Mouse (Mus musculus) megakaryocyte, adult 5-6 weeks (primary cell): ENCODE data around the gene Slc35f6. TPM values are rescaled to one million over a fixed set of nuclear protein-coding genes. Genes with fewer than 3 reads are reported as not detected.
"Not testable (repeated sequence)": the region's sequence is repeated elsewhere in the genome, so short reads cannot be mapped to it uniquely, and the experiment has no call there.

ENCODE experiments used
- ATAC-seq: 2 replicates; pipeline ENCODE4 v1.8.0; 2016; ENCODE audit warnings: mild to moderate bottlenecking, inconsistent platforms; ENCODE audit not compliant: poor library complexity, severe bottlenecking
- total RNA-seq, 2 experiments: library from RNA; stranded (forward) in 1 of 2; stranded (reverse) in 1 of 2; fragments of 153-499, 151-499 nt in 1 of 2; fragments of 221-1000, 200-1000 nt in 1 of 2; gene quantifications; 2 replicates each; pipeline versions ENCODE4 v1.2.3 to v1.2.4; 2015 to 2017

The Slc35f6 gene
- total RNA-seq, 2 experiments from 2014 or later: 21.5 to 23.9 TPM

DNA sequence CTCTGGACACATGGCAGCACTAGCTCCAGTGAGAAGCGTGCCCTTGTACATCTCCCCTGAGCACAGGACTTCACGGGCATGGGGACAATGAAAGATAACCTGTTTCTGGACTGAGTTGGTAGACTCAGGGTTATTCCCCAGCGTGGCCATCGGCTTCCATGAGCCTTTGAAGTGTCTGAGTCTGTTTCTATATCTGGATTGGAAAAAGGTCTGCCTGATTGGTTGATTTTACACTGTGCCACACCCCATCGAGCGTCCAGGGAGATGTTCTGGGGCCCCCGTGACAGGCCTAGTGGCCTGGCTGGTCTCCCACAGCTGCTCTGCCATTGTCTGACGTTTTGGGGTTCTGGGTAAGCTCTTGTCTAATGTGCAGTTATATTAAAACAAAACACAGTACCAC, 7.3 kb downstream of the Slc35f6 start:
- ATAC-seq: no peak

DNA sequence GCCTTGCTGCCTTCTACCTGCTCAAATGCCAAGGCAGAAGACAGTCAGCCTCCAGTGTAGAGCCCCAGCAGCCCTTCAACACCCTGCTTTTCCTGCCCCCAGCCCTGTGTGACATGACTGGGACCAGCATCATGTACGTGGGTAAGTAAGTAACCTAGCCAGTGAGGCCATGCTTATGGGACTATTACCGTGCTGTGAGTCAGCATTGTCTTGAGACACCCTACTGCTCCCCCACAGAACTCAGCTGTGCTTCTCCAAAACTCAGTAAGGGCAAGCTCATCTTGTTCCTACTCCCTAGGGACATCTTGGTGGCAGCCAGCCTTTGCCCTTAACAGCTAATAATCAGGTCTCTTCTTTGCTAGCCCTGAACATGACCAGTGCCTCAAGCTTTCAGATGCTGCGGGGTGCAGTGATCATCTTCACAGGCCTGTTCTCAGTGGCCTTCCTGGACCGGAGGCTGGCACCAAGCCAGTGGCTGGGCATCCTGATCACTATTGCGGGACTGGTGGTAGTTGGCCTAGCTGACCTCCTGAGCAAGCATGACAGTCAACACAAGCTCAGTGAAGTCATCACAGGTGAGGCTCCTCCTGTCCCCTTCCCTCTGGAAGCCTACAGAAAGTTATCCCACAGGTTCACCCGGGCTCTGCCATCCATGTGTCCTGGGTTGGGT, 7.9 kb downstream of the Slc35f6 start:
- no peak for ATAC-seq

DNA sequence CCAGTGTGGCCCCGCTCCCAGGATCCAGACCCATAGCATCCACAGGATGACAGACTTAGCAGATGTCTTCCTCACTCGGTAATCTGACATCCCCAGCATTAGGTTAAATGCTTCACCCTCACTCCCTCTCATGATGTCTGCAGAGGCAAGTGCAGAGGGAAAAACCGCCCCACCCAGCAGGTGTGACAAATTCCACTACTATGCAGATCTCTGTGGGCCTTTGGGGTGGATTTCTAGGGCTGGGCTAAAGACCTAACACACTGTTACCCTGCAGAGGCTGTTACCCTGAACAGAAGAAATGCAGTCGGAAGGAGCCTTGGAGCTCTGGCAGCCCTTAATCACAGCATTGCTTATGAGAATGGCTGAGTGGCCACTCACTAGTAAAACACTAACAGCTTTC, 11.3 kb downstream of the Slc35f6 start:
- ATAC-seq: no peak

DNA sequence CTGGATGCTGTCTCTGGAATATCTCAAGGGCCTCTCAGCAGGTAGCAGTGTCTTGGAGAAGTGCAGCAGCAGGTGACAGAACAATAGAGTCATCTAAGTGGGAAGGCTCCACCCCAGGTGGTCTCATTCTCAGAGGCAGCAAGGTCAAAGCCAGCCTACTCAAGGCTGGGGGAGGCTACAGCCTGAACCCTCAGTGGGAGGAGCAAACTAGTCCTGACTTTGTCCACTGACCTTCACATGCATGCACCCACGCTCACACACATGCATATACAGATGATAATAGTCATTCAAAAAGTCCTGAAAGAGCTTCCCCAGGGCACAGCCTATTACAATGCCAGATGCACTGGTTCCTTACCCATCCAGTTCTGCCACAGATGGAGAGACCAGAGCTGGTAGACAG, 12.5 kb downstream of the Slc35f6 start:
- ATAC-seq: no peak

DNA sequence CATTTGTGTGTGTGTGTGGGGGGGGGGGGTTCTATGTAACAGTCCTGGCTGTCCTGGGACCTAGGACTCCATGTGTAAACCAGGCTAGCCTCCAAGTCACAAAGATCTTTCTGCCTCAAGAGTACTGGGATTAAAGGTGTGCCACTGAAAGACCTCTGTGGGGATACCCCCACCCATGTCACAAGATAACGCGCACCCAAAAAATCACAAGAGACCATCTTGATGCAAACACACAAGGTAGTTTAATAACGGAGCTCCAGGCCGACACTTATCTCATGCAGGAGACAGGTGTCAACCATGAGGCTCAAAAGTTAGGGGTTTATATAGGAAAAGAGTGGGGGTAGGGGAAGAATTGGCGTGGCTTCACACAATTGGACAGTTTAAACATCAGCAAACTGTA, 13.1 kb downstream of the Slc35f6 start:
- no peak for ATAC-seq

DNA sequence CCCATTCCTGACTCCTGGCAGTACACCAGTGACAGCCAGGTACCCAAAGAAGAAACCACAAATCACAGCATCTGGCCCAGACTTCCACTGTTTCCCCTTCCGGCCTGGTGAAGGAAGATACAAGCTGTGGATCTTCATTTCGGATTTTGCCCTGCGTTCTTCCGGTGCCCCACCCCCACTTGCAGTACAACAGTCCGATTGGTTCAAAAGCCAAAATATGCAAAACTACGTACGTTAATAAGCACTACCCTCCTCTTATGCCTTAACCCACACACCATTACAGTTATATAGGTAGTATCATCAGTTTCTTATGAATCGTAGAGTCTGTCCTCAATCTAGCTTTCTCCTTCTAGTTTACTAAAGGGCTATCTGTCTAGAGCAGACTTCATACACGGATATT, 17.6 kb downstream of the Slc35f6 start:
- ATAC-seq: no peak

DNA sequence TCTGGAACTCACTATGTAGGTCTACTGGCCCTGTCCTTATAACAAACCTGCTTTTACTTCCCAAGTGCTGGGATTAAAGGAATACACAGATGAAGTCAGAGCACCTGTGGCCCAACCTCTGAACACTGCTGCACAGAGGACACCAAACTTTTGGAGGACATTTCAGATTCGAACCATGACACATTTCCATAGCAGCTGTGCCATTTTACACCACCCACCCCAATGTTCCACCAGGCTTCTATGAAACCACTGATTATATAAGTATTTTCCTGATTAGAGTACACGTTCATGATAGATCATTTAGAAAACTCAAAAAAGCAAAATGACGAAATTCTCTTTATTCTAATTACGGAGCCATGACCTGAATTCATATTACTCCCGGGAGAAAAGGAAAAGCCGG, 18.2 kb downstream of the Slc35f6 start:
- ATAC-seq: no peak

DNA sequence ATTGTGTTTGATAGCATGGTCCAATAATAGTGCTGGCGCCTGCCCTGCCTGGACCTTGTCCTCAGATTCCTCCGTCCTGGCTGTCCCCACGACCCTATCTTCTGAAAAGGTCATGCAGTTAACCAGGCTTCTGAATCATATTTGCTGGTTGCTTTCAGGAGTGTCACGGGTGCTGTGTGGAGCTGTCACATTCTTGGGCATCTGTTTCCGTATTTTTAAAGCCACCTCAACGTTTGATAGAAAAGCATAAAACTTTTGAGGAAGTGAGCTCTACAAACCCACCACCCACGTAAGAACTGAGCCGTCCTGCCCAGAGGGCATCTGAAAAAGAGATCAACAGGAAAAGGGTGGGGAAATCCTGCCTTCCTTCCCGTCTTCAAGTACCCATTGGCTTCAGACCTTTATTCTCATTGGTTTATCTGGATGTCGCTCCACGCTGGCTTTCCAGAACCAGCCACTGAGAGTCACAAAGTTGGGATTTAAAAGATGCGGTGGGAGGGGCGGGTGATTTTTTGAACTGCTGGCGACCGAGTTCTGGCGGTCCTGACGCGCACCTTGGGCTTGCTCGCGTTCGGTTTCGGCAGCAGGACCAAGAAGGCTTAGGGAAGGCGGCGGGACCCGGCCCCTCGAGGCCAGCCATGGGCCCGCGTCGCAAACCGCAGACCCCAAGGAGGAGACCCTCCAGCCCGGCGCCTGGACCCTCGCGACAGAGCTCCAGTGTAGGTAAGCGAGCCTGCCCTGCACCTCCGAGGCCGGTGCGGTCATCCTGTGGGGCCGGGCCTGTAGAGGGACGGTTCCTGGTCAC, 18.9 kb downstream of the Slc35f6 start, which contains the start of gene Cenpa:
Gene Cenpa, plus strand, starts transcription at position 387 of the 805 bp plus-strand sequence.
- ATAC-seq: peak; percentile 94

DNA sequence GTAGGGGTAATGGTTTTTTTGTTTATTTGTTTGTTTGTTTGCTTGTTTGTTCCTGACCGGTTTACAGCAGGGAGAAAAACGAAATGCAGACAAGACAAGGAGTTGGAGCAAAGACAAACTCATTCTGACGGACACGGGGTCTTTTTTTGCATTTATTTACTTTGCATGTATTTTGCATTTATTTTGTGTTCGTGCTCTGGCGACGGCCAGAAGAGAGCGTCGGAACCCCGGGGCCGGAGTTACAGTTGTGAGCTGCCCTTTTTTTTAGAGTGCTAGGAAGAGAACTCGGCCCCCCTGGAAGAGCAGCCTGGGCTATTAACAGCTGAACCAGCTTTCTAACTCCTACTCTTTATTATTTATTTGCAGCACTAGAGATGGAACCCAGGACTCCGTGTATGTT, 19.5 kb downstream of the Slc35f6 start:
- no peak for ATAC-seq

DNA sequence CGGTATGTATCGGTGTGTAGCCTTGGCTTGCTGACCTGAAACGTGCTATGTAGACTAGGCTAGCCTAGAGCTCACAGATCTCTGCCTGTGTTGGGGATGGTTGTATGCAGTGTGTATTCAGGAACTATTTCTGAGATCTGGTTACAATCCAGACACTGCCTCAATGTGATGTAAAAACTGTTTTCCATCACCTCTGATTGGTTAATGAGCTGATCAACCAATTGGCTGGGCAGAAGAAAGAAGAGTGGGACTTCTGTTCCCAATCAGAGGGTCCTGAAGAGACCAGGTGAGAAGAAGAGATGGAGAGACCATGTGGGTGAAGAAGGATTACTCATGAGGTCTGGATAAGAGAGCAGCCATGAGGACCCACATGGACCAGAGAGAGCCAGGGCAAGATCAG, 20.0 kb downstream of the Slc35f6 start:
- no peak for ATAC-seq

DNA sequence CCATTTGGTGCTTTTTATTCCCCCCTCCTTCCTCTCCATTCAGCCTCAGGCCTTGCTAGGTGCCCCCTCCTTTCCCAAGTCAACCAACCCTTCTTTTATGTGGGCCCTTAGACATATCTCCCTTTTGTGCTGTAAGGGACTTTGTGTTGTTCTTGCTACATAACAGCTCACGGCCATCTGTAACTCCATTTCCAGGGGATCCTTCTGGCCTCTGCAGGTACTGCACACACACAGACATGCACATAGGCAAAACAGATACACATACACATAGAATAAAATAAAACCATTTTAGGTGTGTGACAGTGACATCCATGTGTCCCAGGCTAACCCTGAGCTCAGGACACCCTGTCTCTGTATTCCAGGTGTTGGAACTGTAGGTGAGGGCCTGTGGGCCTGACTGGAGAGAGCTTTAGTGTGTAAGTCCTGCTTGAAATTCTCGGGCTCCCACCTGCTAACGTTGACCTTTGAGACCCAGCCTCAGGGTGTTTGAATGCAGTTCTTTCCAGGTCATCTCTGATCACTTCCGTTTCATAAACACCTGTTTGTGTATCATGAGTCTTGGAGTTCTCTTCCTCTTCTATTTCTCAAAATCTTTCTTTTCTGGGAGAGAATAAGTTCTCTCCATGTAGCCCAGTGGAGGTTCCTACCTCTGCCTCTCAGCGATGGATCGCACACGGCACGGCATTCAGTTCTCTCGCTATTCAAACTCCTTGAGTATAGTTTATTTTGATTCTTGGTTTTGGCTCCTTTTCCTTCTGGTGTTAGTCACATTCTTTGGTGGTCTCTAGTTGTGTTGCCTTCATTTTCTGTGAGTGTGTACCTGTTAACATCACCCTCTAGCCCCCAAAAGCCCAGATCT, 21.1 kb downstream of the Slc35f6 start:
- ATAC-seq: no peak

DNA sequence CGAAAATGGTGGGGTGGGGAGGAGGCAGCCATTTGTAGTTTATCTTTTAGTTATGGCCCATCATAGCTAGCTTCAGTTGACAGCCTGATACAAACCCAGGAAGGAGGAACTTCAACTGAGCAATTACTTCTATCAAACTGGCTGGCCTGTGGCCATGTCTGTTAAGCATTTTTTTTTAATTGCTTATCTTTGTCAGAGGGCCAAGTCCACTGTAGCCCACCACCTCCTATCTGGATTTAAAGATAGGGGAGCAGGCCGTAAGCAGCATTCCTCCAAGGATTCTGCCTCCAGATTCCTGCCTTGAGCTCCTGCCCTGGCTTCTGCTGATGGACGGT, 21.7 kb downstream of the Slc35f6 start:
- no peak for ATAC-seq

DNA sequence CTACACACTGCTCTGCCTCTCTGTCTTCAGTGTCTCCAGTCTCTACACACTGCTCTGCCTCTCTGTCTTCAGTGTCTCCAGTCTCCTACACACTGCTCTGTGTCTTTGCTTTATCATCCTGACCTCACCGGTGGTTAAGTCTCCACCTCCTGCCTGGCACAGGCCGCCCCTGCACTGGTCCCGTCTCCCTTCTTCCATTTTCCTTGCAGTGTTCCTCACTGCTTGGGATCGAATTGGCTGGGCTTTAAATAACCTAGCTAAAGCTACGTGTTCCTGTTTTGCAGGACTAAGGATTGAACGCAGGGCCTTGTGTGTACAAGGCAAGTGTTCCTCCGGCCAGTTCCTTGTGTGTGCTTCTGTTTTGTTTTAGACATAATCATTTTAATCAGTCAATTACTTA, 22.4 kb downstream of the Slc35f6 start:
- no peak for ATAC-seq

DNA sequence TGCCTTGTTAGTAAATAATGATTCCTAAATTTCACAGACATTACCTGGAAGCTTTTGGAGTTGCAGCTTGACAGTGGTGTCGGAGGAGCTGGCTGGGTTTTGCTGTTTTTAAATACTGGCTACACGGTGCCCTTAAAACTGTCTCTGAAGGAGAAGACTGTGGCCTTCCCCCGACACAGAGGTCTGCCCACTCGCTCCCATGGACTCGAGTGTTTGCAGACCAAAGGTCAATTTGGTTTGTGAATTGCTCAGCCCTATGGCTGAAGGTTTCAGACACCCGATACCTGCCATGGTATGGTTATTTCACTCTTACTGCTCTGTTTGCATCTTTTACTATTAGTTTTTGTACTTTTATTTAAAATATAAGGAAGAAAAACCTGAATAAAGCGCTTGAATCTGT, 26.3 kb downstream of the Slc35f6 start:
- no peak for ATAC-seq

DNA sequence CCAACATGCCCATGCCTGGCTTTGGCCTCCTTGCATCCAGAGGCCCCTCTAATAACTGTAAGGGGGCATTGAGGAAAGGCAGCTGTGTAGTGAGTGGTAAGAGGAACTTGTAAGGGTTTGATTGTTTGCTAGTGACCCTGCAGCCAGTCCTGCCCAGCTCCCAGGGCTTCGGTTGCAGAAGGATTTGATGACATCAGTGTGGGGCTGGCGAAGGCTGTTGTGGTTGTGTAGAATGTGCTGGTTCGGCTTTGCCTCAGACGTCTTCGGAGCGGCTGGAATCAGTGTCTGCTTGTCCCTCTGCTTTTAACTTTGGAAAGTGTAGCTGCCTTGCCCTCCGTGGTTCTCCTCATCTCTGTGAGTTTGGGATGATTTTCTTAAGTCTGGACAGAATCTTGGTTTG, 29.1 kb downstream of the Slc35f6 start:
- no peak for ATAC-seq

DNA sequence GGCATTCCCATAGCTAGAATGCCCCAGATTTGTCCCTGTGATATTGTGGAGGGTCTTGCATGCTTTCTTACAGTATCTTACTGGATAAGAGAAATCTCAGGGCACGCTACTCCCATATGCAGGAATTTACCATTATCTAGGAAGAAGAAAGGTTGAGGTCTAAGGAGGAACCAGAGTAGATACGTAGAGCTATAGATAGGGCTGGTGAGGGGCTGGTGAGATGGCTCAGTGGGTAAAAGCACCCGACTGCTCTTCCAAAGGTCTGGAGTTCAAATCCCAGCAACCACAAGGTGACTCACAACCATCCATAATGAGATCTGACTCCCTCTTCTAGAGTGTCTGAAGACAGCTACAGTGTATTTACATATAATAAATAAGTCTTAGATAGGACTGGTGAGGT, 30.3 kb downstream of the Slc35f6 start:
- not testable (repeated sequence) for ATAC-seq

DNA sequence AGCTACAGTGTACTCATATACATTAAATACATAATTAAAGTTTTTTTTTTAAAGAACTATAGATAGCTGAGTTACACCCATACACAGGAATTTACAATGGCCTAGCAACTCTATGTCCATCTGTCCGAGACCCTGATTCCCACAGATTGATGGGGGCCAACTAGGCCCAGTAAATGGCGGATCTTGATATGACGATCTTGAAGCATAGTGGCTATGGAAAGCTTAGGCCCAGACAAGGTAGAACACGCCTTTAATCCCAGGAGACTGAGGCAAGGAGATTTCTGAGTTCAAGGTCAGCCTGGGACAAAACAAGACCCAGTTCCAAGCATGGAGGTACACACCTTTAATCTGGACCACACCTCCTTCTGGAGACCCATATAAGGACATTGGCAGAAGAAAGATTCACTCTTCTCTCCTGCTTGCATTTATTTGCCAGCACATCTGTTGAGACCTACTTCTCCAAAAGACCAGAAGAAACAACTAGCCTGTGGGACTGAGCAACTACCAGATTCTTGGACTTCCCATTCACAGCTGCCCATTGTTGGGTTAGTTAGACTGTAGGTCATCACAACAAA, 31.1 kb downstream of the Slc35f6 start:
- no peak for ATAC-seq

DNA sequence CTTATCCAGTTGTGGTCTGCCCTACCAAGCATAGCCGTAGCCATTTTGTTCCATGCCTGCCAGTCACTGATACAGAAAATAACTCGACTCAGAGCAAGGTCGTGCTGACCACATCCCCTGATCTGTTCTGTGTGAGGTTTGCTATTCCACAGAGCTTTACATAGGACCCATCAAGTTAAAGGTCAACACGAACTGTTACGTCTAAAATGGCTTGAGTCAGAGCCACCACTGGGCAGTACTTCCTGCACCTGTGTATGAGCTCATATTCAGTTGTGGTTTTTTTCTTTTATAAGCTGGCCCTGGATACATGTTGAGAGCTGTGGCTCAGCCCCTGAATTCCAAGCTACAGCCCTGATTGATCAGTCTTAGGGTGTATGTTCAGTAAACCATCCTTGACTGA, 31.9 kb downstream of the Slc35f6 start:
- ATAC-seq: no peak

DNA sequence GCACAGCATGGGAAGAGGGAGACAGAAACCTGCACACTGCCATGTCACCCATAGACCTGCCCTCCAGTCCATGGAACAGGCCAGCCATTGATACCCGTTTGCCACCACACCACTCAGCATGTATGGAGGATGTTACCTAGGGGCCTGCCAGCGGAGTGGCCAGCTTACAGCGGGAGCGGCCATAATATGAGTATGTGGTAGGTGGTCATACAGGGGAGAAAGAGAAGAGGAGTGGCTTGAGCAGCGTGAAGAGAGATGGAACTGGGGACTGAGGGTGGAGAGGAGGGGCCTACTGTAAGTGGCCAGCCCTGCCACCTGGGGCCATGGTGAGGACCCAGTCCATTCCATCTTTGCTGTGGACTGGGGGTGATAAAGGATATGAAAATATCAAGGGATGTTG, 34.2 kb downstream of the Slc35f6 start:
- no peak for ATAC-seq

DNA sequence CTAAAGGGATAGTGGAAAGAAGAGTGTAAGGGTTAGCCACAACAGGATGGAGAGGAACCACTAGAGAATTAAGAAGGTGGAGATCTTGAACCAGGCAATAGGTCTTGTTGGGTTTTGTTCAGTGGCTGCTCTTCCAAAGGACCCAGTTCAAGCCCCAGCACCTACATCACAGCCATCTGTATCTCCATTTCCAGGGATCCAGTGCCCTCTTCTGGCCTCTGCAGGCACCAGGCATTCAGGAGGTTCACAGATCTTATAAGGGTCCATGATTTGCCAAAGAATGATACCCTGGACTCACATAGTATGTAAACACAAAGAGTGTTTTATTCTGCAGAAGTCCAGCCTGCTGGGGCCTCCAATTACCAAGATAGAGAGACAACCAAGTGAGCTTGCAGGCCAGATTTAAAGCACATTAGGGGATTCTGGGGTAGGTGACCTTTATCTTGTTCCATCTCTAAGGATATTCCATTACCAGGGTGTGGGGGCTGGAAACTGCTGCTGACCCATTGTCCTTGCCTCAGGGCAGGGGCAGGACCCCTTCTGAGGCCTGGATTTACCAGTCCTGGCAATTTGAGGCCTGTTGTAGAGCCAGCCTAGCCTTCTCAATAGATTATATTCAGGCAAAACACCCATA, 35.4 kb downstream of the Slc35f6 start:
- ATAC-seq: no peak

DNA sequence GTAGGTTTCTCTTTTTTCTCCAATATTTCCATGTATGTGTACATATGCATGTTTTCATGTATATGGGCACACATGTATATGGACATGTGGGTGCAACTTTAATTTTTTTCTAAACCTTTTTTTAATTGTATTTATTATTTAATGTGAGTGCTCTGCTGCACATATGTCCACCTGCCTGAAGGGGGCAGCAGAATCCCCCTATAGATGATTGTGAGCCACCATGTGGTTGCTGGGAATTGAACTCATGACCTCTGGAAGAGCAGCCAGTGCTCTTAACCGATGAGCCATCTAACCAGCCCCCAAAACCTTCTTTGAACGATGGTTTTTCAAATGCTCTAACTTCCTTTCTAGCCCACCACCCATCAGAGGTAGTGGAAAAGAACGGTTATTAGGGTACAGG, 36.3 kb downstream of the Slc35f6 start:
- no peak for ATAC-seq
